Mouse (Mus musculus) frontal cortex, postnatal 36 days (tissue): Measurements from ENCODE around the gene Olfr1310.
"Not testable (repeated sequence)": the region's sequence is repeated elsewhere in the genome, so short reads cannot be mapped to it uniquely, and the experiment has no call there.

Experiments
- DNase-seq, 2 experiments: peaks; one replicate each; pipeline ENCODE4 v3.0.0; 2022; ENCODE audit warnings: low spot score in 2 of 2

Olfr1310 gene

GRCm38 (mm10) chr2:112012608-112013007, at the start of gene Olfr1310:
Gene Olfr1310, minus strand, starts transcription at chr2:112012708.
- DNase-seq: no peak

GRCm38 (mm10) chr2:112050138-112050537, 37.6 kb upstream of the Olfr1310 start, which contains the start of gene Olfr1312:
Gene Olfr1312, minus strand, starts transcription at chr2:112050238.
- no peak for DNase-seq

GRCm38 (mm10) chr2:112026971-112027370, 14.5 kb upstream of the Olfr1310 start:
- DNase-seq: not testable (repeated sequence)

GRCm38 (mm10) chr2:112024312-112024711, 11.8 kb upstream of the Olfr1310 start, which contains the start of gene Olfr1311:
Gene Olfr1311, minus strand, starts transcription at chr2:112024412.
- no peak for DNase-seq

- no peak for DNase-seq
Measured at GRCm38 (mm10) chr2:112014900-112015299, 2.4 kb upstream of the Olfr1310 start.

GRCm38 (mm10) chr2:111990181-111990580, 22.3 kb downstream of the Olfr1310 start, which contains the start of gene Olfr1309:
Gene Olfr1309, minus strand, starts transcription at chr2:111990281.
- no peak for DNase-seq

- DNase-seq: no peak
Measured at GRCm38 (mm10) chr2:111964844-111965243, 47.7 kb downstream of the Olfr1310 start, which contains the start of gene Olfr1308. Gene Olfr1308, minus strand, starts transcription at chr2:111964944.
